Mouse (Mus musculus) ES-E14 (cell line): ENCODE data around the gene Ly6g5c.

ENCODE experiments used
- CHD2 ChIP-seq: IDR thresholded peaks from 2 replicates; pipeline ENCODE4 v1.6.1; 2014; ENCODE audit warnings: mild to moderate bottlenecking, low read depth, low read length, inconsistent platforms
- HCFC1 ChIP-seq: IDR thresholded peaks from 2 replicates; pipeline ENCODE4 v1.6.1; 2012; ENCODE audit warnings: low read length, inconsistent platforms, borderline replicate concordance; ENCODE audit not compliant: insufficient read depth
- MAFK ChIP-seq: IDR thresholded peaks from 2 replicates; pipeline ENCODE4 v1.6.1; 2014; ENCODE audit warnings: mild to moderate bottlenecking, low read depth, low read length, inconsistent platforms; ENCODE audit not compliant: insufficient read depth
- ZC3H11A ChIP-seq: IDR thresholded peaks from 2 replicates; pipeline ENCODE4 v1.6.1; 2012; ENCODE audit warnings: low read depth, mild to moderate bottlenecking, inconsistent platforms, low read length, borderline replicate concordance
- ZNF384 ChIP-seq: IDR thresholded peaks from 2 replicates; pipeline ENCODE4 v1.6.1; 2012; ENCODE audit warnings: low read depth, low read length, inconsistent platforms

GRCm38 (mm10) chr17:35104754-35105153 is 3.3 kb upstream of the Ly6g5c start:
- no peak for TF ChIP-seq ZNF384
- TF ChIP-seq CHD2: no peak
- TF ChIP-seq ZC3H11A: no peak
- no peak for TF ChIP-seq MAFK
- TF ChIP-seq HCFC1: no peak
